Mouse (Mus musculus) heart, adult 9 months (tissue): ENCODE measurements around the gene Vmn2r12.
"Not testable (repeated sequence)": the region's sequence is repeated elsewhere in the genome, so short reads cannot be mapped to it uniquely, and the experiment has no call there.

Experiments used
- DNase-seq, 2 experiments: peaks; one replicate each; pipeline ENCODE4 v3.0.0; 2022; ENCODE audit warnings: low spot score in 2 of 2

Vmn2r12 gene

GRCm38 (mm10) chr5:109097850-109098249 is at the start of gene Vmn2r12:
Gene Vmn2r12, minus strand, starts transcription at chr5:109097950.
- DNase-seq, result not testable (repeated sequence)

- DNase-seq, result no peak
Measured at GRCm38 (mm10) chr5:109139546-109139945, 41.8 kb upstream of the Vmn2r12 start.

GRCm38 (mm10) chr5:109136731-109137130 is 39.0 kb upstream of the Vmn2r12 start:
- no peak for DNase-seq

GRCm38 (mm10) chr5:109096482-109096881 is 1.3 kb downstream of the Vmn2r12 start:
- not testable (repeated sequence) for DNase-seq

GRCm38 (mm10) chr5:109072016-109072415 is 25.7 kb downstream of the Vmn2r12 start:
- DNase-seq, result not testable (repeated sequence)

- not testable (repeated sequence) for DNase-seq
Measured at GRCm38 (mm10) chr5:109059469-109059868, 38.3 kb downstream of the Vmn2r12 start, which contains the start of gene Vmn2r11. Gene Vmn2r11, minus strand, starts transcription at chr5:109059569.

GRCm38 (mm10) chr5:109055286-109055685 is 42.5 kb downstream of the Vmn2r12 start:
- DNase-seq, result no peak
